Mouse (Mus musculus) MEL-GATA-1-ER (cell line): ENCODE results near the gene Scn5a.

Experiments
- DNase-seq: peaks from one replicate; pipeline ENCODE4 v3.0.0-alpha.2; 2012; ENCODE audit warnings: low read depth; ENCODE audit errors: extremely low read depth

Scn5a gene

GRCm38 (mm10) chr9:119578636-119579438, at the start of gene Scn5a:
TSS of gene Scn5a (minus strand) at chr9:119579016.
- no peak for DNase-seq

DNA sequence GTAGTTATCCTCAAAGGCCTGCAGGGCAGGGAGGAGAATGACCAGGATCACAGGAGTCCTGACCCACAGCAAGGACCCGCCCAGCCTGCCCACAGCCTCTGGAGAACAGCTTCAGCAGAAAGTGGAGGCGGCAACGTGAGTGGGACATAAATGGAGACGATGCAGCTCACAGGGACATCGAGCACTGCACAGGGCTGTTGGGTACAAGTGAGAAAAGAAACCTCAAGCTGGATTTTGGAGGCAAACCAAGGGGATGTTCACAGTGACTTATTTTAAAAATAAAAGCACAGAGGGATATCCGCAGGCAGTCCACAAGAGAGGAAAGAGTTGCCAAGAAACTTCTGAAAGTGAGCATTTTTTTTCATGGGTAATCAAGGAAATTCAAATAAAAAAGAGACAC, 48.4 kb upstream of the Scn5a start:
- DNase-seq, result no peak

- DNase-seq, result peak; percentile 49
Observed at GRCm38 (mm10) chr9:119624151-119624550, 45.3 kb upstream of the Scn5a start.

DNA sequence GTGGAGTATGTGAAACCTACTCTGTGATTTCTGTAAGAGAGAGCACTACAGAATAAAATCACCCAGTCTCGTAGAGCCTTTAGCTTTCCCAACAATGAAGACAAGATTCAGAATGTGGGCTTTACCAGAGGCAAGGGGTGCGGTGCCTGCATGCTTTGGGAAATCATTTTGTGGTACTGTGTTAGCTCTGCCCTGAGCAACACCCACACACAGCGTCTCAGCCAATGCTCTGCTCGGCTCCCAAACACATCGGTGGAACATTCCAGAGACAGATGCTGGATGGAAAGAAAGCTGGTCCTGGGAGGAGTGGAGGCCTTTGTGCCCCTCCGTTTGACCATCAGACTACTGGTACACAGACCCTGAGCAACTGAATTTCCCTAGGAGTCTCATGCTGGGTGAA, 36.0 kb upstream of the Scn5a start:
- DNase-seq, result no peak

- no peak for DNase-seq
Observed at GRCm38 (mm10) chr9:119610563-119611166, 31.8 kb upstream of the Scn5a start.

GRCm38 (mm10) chr9:119606906-119607305, 28.1 kb upstream of the Scn5a start:
- DNase-seq, result no peak

- DNase-seq, result no peak
Observed at GRCm38 (mm10) chr9:119604607-119605006, 25.8 kb upstream of the Scn5a start.

- no peak for DNase-seq
Observed at GRCm38 (mm10) chr9:119598501-119598900, 19.7 kb upstream of the Scn5a start.

GRCm38 (mm10) chr9:119597332-119597731, 18.5 kb upstream of the Scn5a start:
- DNase-seq, result peak; percentile 19

- DNase-seq, result no peak
Observed at GRCm38 (mm10) chr9:119589592-119589991, 10.8 kb upstream of the Scn5a start.

DNA sequence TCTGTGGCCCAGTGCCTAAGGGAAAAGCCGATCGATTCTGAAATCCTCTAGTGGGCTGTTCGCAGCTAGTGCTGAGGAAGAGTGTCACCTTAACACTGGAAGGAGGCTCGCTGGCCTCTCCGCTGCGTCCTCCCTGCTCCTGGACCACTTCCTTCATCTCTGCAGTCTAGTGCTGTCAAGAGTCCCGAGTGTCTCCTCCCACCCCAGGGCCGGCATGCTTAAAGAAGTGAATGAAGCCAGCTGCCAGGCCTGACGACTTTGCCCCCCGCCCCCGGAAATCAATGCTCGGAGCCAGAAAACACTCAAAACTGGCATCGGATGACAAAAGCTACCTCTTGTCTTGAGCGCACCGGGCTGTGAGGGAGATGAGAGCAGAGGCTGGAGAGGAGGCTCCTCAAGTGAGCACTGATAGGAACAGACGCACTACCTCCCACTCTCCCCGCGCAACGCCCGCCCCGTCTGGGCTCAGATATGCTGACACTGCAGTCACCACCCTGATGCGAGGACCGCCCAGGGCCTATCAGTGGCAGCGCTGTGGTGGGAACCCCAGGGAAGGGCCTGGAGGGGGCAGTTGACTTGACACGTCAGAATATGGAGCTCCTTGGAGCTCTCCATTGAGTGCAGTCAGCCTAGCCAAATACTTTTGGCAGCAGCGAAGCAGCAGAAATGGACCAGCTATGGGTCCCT, 10.1 kb upstream of the Scn5a start:
- DNase-seq, result no peak

- peak; percentile 14 for DNase-seq
Observed at GRCm38 (mm10) chr9:119580668-119581067, 1.9 kb upstream of the Scn5a start.

GRCm38 (mm10) chr9:119580187-119580586, 1.4 kb upstream of the Scn5a start:
- DNase-seq, result no peak

DNA sequence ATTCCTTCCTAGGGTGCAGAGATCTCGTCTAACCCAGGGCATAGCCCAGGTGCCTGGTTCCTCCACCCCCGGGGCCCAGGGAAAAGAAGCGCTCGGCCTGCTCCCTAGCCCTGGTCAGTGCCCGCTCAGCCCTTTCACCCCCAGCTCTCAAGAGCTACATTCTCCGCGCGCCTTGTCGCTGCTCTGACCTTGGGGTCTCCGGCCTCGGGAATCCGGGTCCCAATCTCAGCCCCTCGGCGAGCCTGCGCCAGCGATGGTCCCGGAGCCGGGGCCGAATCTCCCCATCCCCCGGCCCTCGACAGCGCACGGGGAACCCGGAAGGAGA, 543 bp downstream of the Scn5a start:
- DNase-seq, result no peak

- DNase-seq, result no peak
Observed at GRCm38 (mm10) chr9:119576977-119577376, 1.8 kb downstream of the Scn5a start.

GRCm38 (mm10) chr9:119575732-119576131, 3.1 kb downstream of the Scn5a start:
- DNase-seq, result no peak

- DNase-seq, result no peak
Observed at GRCm38 (mm10) chr9:119574366-119574765, 4.5 kb downstream of the Scn5a start.

- DNase-seq, result no peak
Observed at GRCm38 (mm10) chr9:119573009-119573408, 5.8 kb downstream of the Scn5a start.

DNA sequence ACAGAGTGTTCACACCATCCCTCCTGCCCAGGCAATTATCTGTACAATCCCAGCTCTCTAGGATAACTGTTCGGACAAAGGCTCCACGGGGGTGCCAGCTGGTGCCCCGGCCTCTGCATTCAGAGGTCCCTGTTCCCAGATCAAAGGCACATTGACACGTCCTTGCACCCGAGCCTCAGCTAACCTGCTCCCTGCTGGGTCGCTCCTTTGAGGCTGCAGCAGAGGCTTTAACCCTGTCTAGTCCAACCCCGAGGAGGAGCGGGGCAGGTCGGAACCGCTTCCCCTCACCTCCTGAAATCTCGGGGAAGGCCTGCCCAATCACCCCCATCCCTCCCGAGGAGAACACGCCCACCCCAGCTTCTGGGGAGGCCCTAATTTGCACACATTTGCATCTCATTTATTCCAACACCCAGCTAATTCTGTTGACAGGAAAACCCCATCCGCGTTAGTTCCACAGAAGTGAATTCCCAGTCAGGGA, 7.4 kb downstream of the Scn5a start:
- DNase-seq, result no peak

DNA sequence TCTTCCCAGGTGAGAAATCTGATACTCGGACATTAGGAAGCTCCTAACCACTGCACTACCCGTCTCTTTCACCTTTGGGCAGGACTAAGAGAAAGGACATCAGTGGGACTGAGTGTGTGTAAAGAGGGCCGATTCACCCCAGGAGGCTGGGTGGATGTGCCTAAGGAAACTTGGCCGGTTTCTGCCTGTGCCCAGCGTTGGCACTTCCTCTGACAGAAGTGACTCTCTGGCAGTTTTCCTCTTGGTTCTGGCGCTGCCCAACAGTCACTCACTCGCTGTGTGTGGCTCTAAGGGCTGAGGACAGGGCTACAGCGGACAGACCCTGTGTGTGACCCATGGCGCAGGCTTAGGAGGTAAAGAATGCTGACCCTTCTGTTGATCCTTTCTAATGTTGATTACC, 8.2 kb downstream of the Scn5a start:
- no peak for DNase-seq

DNA sequence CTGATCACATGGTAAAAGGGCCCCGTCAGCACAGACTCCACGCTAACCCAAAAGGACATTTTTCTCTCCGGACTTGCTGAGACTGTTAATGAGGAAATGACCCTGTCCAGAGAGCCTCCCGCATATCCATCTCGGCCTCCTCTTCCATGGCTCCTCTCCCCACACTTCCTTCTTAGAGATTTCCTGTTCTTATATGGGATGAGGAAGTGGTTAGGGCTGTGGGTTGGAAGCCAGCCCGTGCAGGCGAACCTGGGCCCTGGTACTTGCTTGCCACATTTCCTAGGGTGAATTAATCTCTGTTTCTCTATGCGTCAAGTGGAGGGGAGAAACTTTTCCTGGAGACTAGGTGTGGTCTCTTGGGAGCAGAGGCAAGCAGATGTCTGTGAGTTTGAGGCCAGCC, 10.1 kb downstream of the Scn5a start:
- no peak for DNase-seq

GRCm38 (mm10) chr9:119567800-119568199, 11.0 kb downstream of the Scn5a start:
- no peak for DNase-seq
